Mouse (Mus musculus) layer of hippocampus, adult 8-10 months (tissue): Measurements from ENCODE around the gene Tmem216. TPM values are rescaled to one million over a fixed set of nuclear protein-coding genes. Genes with fewer than 3 reads are reported as not detected.

Source experiments
- DNase-seq, 2 experiments: peaks; one replicate each; pipeline ENCODE4 v3.0.0; 2022; ENCODE audit warnings: low spot score in 2 of 2
- total RNA-seq, 4 experiments: library from RNA; stranded (reverse); gene quantifications; 2 replicates each; pipeline ENCODE4 v1.2.4; 2022

Tmem216 gene
- total RNA-seq = 10 to 100 TPM; 10.1 to 14.1 (median 13.3) TPM

DNA sequence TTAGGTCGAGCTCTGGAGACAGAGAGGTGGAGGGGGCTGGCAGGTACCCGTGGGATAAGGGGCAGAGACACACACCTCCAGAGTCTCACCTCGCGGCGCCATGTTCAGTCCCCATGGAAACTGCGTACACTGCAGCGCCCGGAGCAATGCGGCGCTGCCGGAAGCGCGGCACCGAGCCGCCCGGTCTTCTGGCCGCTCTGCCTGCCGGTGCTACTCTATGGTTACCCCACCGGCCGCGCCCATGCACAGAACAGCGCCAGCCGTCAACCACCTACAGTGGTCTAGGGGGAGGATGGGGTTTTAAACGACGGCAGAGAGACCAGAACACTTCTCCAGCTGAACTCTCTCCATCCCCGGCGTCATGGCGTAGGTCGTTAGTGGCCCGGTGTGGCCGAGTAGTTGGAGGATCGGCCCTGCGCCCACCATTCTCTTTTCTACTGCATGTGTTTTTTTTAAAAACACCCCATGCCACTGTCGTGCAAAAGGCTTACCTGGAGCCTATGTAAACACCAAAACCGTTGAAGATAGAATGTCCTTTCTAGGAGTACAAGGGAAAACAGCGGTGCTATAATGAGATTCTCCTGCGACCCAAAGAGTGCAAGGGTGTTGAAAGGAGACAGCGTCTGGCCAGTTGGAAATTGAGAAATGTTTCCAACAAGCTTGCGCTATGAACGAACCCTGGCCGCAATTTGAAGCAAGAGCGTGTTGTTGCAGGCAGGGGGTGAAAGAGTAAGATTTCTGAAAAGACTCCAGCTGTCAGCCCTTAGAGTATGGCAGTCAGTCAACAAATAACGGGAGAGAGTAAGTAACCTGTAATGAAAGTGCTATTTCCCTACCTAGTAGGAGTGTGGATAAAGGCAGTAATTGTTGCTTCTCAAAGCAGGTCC lies at the start of gene Tmem216:
Tmem216 (minus strand) TSS at position 615 of the 887 bp plus-strand sequence.
- DNase-seq = peak; percentile 68 to 80

DNA sequence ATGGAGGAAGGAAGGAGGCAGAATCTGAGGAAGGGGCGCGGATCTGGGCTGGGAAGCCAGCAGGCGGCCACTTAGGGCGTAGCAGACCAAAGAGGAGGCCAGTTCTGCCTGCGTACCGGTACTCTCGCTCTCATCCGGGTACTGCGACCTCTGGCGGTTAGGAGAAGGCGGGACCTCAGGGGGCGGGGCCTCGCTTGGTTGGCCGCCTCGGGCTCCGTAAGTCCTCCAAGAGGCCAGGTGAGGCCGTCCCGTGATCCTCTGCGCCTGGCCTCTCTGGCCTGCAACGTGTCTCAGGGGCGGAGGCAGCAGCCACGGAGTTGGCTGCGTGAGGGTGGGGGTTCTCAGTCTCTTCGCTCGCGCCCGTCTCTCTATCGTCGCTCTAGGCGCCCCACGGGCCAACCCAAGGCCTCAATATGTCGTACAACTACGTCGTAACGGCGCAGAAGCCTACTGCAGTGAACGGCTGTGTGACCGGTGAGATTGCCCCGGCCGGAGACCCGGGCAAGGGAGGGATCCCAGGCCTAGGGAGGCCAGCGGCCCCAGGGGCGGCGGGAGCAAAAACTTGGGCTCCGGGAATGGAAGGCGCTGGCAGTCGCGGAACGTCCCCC lies 49.4 kb upstream of the Tmem216 start, which contains the start of the genes Ddb1 and Tkfc:
Ddb1 (plus strand) TSS at position 35 of the 608 bp plus-strand sequence.
Tkfc (minus strand) TSS at position 362 of the 608 bp plus-strand sequence.
- DNase-seq = peak; percentile 97 to 99

DNA sequence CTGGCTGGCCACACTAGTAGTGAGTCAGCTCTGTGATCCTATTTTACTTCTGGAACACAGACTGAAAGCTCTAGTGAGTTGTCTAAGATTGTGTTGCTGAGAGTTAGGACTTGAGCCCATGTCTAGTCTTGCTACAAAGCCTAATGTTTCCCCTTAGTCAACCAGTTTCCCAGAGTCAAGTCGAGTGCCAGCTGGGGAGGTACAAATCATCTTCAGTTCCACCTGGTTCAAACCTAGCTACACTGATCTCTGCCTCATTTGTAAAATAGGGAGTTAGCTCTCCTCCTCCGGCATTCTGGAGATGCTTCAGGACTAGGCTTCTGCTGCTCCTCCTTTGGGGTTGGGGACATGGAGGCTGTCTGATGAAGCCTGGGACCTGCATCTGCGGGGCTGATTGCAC lies 48.5 kb upstream of the Tmem216 start:
- DNase-seq = no peak

DNA sequence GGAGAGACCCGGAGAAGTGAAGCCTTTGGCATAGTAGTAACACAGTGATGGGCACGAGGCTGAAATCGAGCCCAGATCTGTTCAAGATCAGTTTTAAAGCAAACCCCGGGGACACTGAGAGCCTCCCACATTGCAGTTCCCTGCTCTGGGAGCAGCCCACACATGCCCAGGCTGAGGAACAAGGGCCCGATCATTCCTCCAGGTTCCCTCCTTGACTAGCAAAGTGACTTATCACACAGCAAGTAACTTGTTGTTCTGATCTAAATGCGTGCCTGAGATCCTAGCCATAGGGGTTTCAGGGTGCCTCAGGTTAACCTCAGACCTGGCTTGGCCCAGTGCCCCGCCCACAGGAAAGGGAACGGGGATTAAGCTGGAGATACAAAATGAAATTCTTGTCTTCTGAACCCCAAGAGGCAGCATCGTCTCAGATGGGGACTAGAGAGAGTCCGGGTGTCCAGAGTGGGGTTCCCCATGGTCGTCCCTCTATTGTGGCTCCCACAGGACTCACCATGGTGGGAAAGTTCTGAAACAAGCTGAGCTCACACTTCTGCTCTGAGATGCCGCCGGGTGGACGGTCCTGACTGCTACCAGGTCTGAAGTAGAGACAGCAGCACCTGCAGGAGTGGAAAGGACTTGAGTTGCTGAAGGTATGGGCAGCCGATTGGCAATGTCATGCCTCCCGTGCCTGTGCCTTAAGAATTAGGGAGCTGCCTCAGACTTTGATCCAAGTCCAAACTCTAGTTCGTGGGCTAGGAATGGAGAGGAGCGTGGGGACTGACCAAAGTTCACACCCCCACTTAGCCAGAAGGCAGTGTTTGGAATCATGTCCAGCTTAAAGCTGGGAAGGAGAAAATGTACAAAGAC lies 47.9 kb upstream of the Tmem216 start:
- no peak for DNase-seq

DNA sequence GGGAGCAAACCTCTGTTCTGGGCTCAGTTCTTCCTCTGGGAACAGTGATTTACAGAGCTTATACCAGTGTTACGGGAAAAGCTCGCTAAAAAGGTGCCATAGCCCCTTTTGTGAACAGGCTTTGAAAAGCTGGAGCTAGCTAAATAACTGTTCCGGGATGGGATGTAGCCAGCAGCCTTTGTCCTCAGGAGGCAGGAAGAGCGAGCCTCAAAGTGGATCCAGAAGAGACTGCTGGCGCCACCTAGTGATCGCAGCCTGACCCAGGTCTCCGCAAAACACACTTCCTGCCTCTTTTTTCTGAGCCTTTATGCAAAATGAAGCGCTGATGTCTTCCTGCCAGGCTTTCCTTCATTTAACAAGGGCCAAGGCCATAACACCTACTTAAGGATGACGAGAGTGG lies 46.7 kb upstream of the Tmem216 start:
- DNase-seq = peak; percentile 76 to 90

DNA sequence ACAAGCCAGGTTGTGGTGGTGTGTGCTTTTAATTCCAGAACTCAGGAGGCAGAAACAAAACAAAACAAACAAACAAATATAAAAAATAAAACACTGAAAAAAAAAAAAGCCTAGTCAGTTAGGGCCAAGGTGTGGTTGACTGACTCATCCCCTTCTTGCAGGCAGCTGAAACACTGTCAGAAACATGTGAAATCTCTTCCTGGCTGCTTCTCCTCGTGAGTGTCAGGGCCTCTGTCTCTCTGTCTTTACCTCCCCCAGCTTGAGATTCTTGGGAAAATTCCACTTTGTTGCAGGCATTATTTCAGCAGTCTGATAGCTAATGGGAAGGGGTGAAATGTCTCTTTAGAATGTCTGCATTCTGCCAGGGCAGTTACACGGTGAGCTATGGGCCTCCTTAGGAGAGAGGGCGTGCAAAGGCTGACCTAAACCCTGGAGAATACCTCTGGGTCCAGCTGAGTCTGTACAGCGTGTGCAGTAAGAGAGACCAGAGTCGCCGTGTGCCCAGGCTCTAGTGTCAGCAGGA lies 46.3 kb upstream of the Tmem216 start:
- no peak for DNase-seq

DNA sequence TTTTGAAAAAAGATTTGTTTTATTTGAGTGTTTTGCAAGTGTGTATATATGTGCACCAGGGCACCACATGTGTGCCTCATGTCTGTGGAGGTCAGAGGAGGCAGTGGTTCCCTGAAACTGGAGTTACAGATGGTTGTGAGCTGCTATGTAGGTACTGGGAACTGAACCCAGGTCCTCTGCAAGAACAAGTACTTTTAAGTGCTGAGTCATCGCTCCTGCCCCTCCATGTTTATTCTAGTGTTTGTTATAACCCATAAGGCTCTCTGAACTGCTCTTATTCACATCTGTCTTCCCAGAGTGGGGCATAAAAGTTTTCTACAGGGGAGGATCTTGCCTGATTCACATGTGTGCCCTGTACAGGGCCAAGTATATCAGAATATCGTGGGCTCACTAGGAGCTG lies 43.6 kb upstream of the Tmem216 start:
- DNase-seq = no peak

DNA sequence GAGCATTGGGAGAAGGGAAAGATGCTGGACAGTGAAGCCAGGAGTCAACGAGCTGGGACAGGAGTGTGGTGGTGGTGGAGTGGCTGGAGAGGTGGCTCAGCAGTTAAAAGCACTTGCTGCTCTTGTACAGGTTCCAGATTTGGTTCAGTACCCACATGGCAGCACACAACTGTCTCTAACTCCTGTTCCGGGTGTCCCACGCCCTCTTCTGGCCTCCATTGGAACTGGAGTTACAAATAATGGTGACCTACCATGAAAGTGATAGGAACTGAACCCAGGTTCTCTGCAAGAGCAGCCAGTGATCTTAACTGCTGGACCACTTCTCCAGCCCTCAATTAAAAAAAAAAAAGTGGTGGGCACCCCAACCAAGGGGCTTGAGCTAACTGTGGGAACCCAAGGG lies 42.1 kb upstream of the Tmem216 start:
- DNase-seq = no peak

DNA sequence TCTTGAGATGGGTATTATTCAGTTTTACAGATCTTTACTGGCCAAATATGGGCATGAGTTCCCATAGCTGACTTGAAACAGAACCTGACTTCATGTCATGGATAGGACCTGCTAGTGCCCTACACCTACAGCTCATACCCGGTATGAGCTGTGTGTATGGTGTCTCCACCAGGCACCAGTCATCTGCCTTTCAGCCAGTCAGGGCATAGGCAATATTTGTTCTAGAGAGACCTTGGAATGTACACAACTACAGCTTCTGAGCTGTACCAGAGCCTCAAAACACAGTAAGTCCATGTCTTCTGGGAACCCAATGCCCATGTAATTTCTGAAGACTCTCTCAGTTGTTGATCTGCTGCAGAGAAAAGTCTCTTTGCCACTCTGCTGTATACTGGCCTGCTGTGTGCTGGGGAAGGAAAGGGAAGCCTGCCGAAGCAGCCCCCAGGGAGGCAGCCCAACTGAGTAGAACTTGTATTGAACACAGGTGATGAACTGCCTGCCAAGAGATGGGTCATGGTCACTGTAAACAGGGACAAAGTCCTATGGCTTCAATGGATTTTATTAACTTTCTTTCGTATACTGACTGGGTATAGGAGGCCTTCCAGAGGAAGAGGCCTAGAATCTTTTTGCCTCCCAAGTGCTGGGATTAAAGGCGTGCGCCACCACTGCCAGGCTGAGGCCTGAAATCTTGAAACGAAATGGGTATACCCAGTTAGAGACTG lies 35.8 kb upstream of the Tmem216 start:
- DNase-seq = no peak

DNA sequence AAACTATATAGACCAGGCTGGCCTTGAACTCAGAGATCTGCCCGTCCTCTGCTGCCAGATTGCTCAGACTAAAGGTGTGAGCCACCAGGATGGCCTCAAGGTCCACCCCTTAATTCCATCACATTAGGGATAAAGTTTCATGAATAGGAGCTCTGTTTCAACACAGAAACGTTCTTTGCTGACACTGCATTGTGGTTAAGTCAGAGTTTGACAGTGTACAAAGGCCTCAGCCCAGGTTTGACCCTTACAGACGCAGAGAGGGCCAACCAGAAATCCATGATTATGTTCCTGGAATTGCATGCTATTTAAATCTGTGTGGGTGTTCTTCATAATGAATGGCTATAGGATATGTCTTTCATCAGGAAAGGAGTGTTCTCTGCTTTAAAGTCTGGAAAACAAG lies 34.3 kb upstream of the Tmem216 start:
- DNase-seq = no peak

DNA sequence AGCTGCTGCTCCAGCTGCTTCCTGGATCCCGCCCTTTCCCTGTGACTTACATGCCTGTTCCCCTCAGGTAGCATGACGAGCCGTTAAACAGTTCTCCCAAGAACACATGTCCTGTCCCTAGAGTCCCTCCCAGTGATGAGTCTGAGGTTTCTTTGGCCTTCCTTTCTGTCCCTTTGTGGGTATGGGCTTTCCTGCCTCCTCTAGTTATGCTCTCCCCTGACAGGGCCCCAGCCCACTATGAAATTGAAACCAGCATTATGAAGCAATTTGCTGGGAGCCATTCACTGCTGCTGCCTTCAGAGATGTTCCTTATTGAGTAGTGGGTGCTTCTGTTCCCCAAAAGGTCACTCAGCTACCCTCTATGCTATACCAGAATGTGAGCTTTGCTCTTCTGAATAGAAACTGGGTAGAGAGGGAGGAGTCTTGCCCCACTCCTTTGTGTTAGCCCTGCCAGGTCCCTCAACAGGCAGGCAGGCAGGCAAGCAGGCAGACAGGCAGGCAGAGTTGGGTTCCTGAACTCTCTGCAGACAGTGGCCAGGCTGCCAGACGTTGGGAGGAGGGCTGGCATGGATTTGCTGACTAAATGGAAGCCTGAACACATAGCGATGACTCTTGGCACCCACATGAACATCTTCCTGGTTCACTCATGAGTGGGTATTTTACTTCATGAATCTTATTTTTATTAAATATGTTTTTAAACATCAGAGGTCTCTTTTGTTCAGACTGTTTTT lies 33.3 kb upstream of the Tmem216 start:
- no peak for DNase-seq

DNA sequence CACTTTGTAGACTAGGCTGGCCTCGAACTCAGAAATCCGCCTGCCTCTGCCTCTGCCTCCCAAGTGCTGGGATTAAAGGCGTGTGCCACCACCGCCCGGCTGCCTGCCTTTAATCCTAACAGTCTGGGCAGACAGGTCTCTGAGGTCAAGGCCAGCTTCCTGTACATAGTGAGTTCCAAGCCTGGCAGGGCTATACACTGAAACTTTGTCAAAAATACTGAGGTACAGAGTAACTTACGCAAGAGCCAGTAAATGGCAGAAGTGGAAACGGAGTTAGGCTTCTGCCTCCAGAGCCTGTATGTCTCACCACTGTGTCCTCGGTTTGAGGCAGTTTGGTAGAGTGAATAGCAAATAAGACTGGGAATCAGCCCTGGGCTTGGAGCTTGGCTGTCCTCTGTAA lies 31.2 kb upstream of the Tmem216 start:
- no peak for DNase-seq

DNA sequence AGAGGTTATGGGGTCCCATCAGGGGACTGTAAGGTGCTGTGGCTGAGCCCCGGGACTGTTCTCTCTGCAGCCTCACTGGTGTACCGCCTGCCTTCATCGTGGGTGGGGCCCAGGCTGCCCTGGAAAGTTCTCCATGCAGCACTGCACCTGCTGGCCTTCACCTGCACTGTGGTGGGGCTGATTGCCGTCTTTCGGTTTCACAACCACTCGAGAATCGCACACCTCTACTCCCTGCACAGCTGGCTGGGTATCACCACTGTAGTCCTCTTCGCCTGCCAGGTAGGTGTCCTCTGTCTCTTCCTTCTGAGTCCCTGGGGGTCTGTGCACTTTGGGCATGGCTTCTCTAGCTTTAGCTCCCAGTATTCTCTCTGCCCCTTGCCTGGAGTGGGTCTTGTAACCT lies 29.1 kb upstream of the Tmem216 start:
- DNase-seq = no peak

DNA sequence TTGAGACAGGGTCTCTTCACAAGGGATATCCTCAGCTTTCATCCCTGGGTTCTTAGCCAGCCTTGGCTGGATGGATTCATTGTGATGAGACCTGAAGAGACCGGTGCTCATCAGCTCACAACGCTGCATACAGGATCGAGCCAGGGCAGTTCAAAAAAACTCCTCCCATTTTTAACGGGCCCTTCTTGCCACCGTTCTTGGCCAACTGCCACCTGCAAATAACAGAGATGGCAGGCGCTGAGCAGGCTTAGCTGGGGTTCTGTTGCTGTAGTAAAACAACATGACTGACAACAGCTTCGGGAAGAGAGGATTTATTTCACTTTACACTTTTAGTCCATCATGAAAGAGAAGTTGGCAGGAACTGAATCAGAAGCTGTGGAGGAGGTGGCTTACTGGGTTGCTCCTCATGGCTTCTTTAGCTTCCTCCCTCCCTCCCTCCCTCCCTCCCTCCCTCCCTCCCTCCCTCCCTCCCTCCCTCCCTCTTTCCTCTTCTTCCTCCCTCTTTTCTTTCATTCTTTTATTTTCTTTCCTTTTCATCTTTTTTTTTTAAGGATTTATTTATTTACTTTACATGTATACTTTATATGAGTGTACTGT lies 27.6 kb upstream of the Tmem216 start:
- DNase-seq = no peak

DNA sequence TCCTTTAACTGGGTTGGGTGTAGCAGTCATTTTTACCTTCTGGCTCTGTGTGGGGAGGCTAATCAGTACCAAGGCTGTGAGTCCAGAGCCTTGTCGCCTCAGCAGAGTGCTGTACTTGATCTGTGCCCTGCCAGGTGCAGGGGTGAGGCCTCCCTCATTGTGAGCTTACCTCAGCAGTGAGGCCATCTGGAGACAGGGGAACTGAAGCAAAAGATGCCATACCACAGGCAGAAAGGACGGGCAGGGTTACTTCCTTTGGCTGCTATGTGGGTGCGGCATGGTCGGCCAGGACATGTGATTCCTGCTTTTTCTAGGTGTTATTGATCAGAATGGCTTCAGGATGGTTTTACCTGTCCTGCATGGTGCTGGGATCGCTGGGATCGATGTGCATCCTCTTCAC lies 25.9 kb upstream of the Tmem216 start:
- no peak for DNase-seq

DNA sequence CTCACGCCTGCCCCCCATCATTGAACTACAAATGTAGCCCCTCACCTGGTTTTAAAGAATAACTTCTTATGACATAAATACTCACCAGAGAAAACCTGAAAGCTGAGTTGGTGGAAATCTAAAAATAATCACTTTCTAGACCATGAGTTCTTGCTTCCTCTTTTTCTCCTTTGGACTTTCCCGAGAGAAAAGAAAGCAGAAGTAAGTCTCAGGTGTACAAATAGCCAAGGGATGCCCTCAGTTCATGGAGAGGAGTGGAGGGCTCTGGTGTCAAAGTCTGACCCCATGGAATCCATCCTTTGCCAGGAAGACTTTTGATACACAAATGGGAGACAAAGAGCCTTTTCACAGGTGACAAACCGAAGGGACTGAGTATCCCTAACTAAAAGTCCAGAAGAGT lies 24.7 kb upstream of the Tmem216 start:
- DNase-seq = no peak

DNA sequence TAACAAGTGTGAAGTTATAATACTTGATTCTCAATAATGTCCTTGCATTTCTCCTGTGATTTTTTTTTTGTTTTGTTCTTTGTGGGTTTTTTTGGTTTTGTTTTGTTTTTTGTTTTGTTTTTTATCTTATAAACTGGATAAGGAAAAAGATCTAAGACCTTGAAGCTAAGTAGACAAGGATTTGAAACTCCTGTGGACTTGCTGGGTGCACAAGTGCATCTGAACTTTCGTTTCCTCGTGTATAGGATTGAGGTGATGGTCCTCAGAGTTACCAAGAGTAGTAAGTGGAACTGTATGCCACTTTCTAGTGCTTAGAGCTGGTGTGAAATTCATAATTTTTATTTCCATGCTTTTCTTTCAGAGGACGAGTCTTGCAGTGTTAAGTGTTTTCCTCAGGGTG lies 24.1 kb upstream of the Tmem216 start:
- no peak for DNase-seq

DNA sequence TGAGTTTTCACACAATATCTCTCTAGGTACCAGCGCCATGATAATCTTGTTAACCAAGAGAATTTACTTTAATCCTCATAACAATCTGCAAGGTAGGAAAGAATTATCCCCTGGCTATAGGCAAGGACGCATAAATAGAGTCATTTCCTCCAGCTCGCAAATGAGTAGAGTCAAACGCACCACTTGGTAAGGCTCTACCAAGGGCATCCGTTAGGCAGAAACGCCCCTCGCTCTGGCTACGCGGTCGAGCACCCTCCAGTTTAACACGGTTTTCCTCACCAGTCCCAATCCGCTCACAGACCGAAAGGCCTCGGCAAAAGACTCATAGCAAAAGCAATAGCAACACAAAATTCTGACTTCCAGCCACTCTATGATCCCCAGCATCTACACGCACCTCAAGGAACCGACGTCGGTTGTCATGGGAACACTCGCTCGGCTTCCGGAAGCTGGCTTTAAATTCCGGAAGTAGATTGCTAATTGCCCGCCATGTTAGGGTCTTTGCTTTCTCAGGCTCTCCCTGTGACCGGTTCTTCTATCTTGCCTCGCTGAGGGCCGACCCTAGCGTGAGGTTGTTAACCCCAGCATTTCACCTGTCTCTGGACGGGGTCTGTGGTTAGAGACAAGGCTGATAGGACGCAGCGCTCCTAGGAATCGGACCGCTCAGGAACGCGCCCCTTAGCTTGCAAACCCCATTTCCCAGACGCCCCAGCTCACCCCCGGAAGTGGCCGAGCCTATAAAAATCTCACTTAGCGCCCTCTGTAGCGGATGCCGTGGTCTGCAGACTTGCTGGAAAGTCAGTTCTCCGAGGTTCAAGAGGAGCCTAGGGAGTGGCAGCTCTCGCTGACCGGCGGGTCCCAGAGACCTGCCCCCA lies 20.9 kb upstream of the Tmem216 start, which contains the start of the genes Cyb561a3 and Tmem138:
Cyb561a3 (plus strand) TSS at position 483 of the 872 bp plus-strand sequence.
Tmem138 (minus strand) TSS at position 673 of the 872 bp plus-strand sequence.
- peak; percentile 90 to 92 for DNase-seq

DNA sequence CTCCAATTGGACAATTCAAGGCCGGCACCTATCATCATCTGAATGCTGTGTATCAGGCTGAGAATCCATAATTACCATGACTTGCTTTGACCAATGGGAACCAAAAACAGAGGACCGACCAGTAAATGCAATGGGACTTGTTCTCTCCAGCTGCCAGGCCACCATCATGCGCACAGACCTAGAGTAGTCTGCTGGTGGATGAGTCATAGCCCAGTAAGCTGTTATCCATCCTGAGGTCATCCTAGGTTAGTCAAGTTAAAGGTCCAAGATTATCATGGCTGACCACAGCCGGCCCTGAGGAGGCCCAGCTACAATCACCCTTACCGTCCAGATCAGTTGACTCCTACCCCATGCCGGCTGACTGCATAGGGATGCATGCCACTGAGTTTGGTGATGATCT lies 13.6 kb upstream of the Tmem216 start:
- no peak for DNase-seq
